Mouse (Mus musculus): ENCODE measurements around the gene Egfem1. TPM values are rescaled to one million over a fixed set of nuclear protein-coding genes. Genes with fewer than 3 reads are reported as not detected.

Egfem1 gene
- polyA plus RNA-seq, 1 experiment: 0.80 TPM

- no peak for DNase-seq
- no peak overlapping the region for H3K4me3 ChIP-seq (replicated peaks; ENCODE audit: extremely low read depth, low read depth, low read length)
- no peak for TF ChIP-seq CTCF (IDR thresholded peaks at IDR 0.05; ENCODE audit: insufficient read depth, low read length)
- no peak for TF ChIP-seq POLR2A (IDR thresholded peaks at IDR 0.05; ENCODE audit: borderline replicate concordance, extremely low read depth, low read depth, low read length)
- WGBS: 84% methylated on average over 5 of the region's 5 CpGs
- no peaks in the 10 kb centered on the region for H3K4me1 ChIP-seq (ENCODE audit: control insufficient read depth, insufficient read depth, low read length)
These were observed 154.7 kb downstream of the Egfem1 start for GRCm38 (mm10) chr3:29236517-29236916.

GRCm38 (mm10) chr3:29243600-29243999, 161.8 kb downstream of the Egfem1 start:
- no peak for TF ChIP-seq CTCF (IDR thresholded peaks at IDR 0.05; ENCODE audit: insufficient read depth, low read length)
- TF ChIP-seq POLR2A (IDR thresholded peaks at IDR 0.05; ENCODE audit: borderline replicate concordance, extremely low read depth, low read depth, low read length): no peak
- Histone ChIP-seq H3K4me3 (replicated peaks; ENCODE audit: extremely low read depth, low read depth, low read length) (no peak overlapping the region), H3K4me1 (ENCODE audit: control insufficient read depth, insufficient read depth, low read length) (no peaks in the 10 kb centered on the region; the same call in 1 of the 2 replicates)
- WGBS: 13% methylated on average over 3 of the region's 3 CpGs
- no peak for DNase-seq

- no peak for TF ChIP-seq CTCF (IDR thresholded peaks at IDR 0.05; ENCODE audit: insufficient read depth, low read length)
- H3K4me1 ChIP-seq (ENCODE audit: control insufficient read depth, insufficient read depth, low read length): no peaks in the 10 kb centered on the region
- H3K4me3 ChIP-seq (replicated peaks; ENCODE audit: extremely low read depth, low read depth, low read length): no peak overlapping the region
- 89% methylated on average over 4 of the region's 4 CpGs for WGBS
- no peak for DNase-seq
These were observed 209.8 kb downstream of the Egfem1 start for GRCm38 (mm10) chr3:29291633-29292032.

GRCm38 (mm10) chr3:29292251-29292650, 210.4 kb downstream of the Egfem1 start:
- TF ChIP-seq POLR2A (IDR thresholded peaks at IDR 0.05; ENCODE audit: borderline replicate concordance, extremely low read depth, low read depth, low read length): no peak
- TF ChIP-seq CTCF (IDR thresholded peaks at IDR 0.05; ENCODE audit: insufficient read depth, low read length): no peak
- Histone ChIP-seq H3K4me3 (replicated peaks; ENCODE audit: extremely low read depth, low read depth, low read length) (no peak overlapping the region), H3K4me1 (ENCODE audit: control insufficient read depth, insufficient read depth, low read length) (no peaks in the 10 kb centered on the region)
- DNase-seq: no peak
- 86% methylated on average over 3 of the region's 3 CpGs for WGBS

GRCm38 (mm10) chr3:29293230-29293629, 211.4 kb downstream of the Egfem1 start:
- Histone ChIP-seq H3K4me3 (replicated peaks; ENCODE audit: extremely low read depth, low read depth, low read length) (no peak overlapping the region), H3K4me1 (ENCODE audit: control insufficient read depth, insufficient read depth, low read length) (no peaks in the 10 kb centered on the region)
- no peak for DNase-seq
- 73% methylated on average over 4 of the region's 4 CpGs for WGBS
- TF ChIP-seq POLR2A (IDR thresholded peaks at IDR 0.05; ENCODE audit: borderline replicate concordance, extremely low read depth, low read depth, low read length) (no peak), CTCF (IDR thresholded peaks at IDR 0.05; ENCODE audit: insufficient read depth, low read length) (no peak)

GRCm38 (mm10) chr3:29342223-29342791, 260.5 kb downstream of the Egfem1 start:
- no peak for TF ChIP-seq CTCF (IDR thresholded peaks at IDR 0.05; ENCODE audit: insufficient read depth, low read length)
- no peak for TF ChIP-seq POLR2A (IDR thresholded peaks at IDR 0.05; ENCODE audit: borderline replicate concordance, extremely low read depth, low read depth, low read length)
- Histone ChIP-seq H3K4me1 (ENCODE audit: control insufficient read depth, insufficient read depth, low read length) (no peaks in the 10 kb centered on the region), H3K4me3 (replicated peaks; ENCODE audit: extremely low read depth, low read depth, low read length) (no peak overlapping the region)
- WGBS: 38% methylated on average over 3 of the region's 3 CpGs
- DNase-seq: no peak

- H3K4me1 ChIP-seq (ENCODE audit: control insufficient read depth, insufficient read depth, low read length): no peaks in the 10 kb centered on the region
These were observed 264.0 kb downstream of the Egfem1 start for GRCm38 (mm10) chr3:29345805-29346204.

GRCm38 (mm10) chr3:29366907-29367306, 285.1 kb downstream of the Egfem1 start:
- Histone ChIP-seq H3K4me1 (ENCODE audit: control insufficient read depth, insufficient read depth, low read length) (no peaks in the 10 kb centered on the region), H3K4me3 (replicated peaks; ENCODE audit: extremely low read depth, low read depth, low read length) (no peak overlapping the region)
- TF ChIP-seq POLR2A (IDR thresholded peaks at IDR 0.05; ENCODE audit: borderline replicate concordance, extremely low read depth, low read depth, low read length) (no peak), CTCF (IDR thresholded peaks at IDR 0.05; ENCODE audit: insufficient read depth, low read length) (no peak)
- no peak for DNase-seq
- 72% methylated on average over 8 of the region's 8 CpGs for WGBS

More at GRCm38 (mm10) chr3:29345805-29346204, 264.0 kb downstream of the Egfem1 start:
- 86% methylated on average over 3 of the region's 3 CpGs for WGBS
- no peak for DNase-seq
- TF ChIP-seq CTCF (IDR thresholded peaks at IDR 0.05; ENCODE audit: insufficient read depth, low read length) (no peak), POLR2A (IDR thresholded peaks at IDR 0.05; ENCODE audit: borderline replicate concordance, extremely low read depth, low read depth, low read length) (no peak)
- no peak overlapping the region for H3K4me3 ChIP-seq (replicated peaks; ENCODE audit: extremely low read depth, low read depth, low read length)

- no peak for DNase-seq
- 69% methylated on average over 5 of the region's 5 CpGs for WGBS
- TF ChIP-seq CTCF (IDR thresholded peaks at IDR 0.05; ENCODE audit: insufficient read depth, low read length) (no peak; the same call in 1 of the 2 replicates), POLR2A (IDR thresholded peaks at IDR 0.05; ENCODE audit: borderline replicate concordance, extremely low read depth, low read depth, low read length) (no peak)
These were observed 288.7 kb downstream of the Egfem1 start for GRCm38 (mm10) chr3:29370519-29370918.

GRCm38 (mm10) chr3:29381255-29381654, 299.4 kb downstream of the Egfem1 start:
- H3K4me3 ChIP-seq (replicated peaks; ENCODE audit: extremely low read depth, low read depth, low read length): no peak overlapping the region
- no peaks in the 10 kb centered on the region for H3K4me1 ChIP-seq (ENCODE audit: control insufficient read depth, insufficient read depth, low read length)
- no peak for TF ChIP-seq POLR2A (IDR thresholded peaks at IDR 0.05; ENCODE audit: borderline replicate concordance, extremely low read depth, low read depth, low read length)
- no peak for TF ChIP-seq CTCF (IDR thresholded peaks at IDR 0.05; ENCODE audit: insufficient read depth, low read length)
- WGBS: 83% methylated on average over 2 of the region's 2 CpGs
- no peak for DNase-seq

More at GRCm38 (mm10) chr3:29370519-29370918, 288.7 kb downstream of the Egfem1 start:
- Histone ChIP-seq H3K4me3 (replicated peaks; ENCODE audit: extremely low read depth, low read depth, low read length) (no peak overlapping the region), H3K4me1 (ENCODE audit: control insufficient read depth, insufficient read depth, low read length) (no peaks in the 10 kb centered on the region)

Measured in lung, adult 2 months (tissue).